Mouse (Mus musculus): ENCODE data around the gene Duox1.

DNA sequence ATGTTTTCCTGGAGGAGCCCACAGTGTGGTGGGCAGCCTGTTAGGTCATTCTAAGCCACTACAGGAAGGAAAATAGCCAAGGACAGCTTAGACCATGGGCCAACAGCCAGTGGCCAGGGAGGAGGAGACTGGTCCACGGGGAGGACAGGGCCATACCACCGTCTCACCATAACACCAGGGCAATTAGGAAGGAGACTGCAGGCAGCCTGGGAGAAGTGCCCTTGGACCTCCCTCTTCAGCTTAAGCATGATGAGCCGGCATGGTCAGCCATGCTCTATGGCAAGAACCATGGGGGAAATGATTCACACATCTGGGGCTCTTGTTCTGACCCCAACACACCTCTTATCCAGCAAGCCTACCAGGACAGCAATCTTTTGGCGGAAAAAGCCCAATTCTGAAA lies 51.7 kb downstream of the Duox1 start:
- TF ChIP-seq CTCF (IDR thresholded peaks at IDR 0.05; ENCODE audit: low read depth, low read length) (no peak), POLR2A (IDR thresholded peaks at IDR 0.05; ENCODE audit: borderline replicate concordance, low read depth, low read length) (no peak)
